8 mouse cellular contexts compared by ENCODE assay signal in the genomic region with DNA sequence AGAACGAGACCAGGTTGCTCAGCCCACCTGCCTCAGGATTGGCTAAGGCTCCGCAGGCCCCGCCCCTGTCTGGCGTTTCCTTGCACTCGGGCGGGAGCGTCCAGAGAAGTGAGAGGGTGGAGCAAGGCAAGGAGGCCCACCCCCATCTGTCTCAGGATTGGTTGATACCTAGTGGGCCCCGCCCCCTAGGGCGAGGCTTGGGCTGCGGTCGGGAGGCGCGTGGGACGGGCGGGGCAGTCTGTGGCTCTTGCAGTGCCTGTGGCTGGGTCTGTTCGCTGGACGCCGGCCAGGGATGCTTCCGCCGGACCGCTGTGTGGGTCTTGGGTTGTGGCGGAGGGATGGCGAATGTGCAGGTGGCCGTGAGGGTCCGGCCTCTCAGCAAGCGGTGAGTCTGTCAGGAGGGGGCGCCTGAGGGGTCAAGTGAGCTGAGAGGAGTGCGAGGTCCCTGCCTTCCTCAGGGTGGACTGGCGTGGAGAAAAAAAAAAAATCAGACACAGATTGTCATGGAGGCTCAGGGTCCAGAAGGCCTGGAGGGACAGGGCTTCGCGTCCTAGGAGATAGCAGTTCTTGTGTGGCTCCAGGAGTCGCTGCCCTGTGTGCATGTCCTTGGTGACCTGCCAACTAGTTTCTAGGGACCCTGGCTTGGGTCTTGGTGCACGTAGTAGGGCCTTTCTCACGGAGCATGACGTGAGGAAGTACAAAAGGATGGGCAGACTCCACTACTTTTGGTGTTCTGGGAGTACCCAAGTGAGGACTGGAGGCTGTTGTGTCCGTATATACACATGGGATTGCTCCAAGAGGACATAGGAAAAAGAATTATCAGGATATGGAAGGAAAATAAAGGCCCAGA. TPM values are rescaled to one million over a fixed set of nuclear protein-coding genes. Genes with fewer than 3 reads are reported as not detected.
DNase-seq lines count a peak whose midpoint lies in the region; ATAC-seq lines count a peak whose summit lies in the region.

A gene (plus strand): TSS at position 236 of the 850 bp plus-strand sequence.

- ATAC-seq in hematopoietic stem cell, adult 5-6 weeks (replicated peaks in 1 of 2; ENCODE audit: insufficient read depth in 1 of 2, low FRiP score in 2 of 2, low TSS enrichment in 1 of 2, low read depth in 1 of 2, poor library complexity in 2 of 2, severe bottlenecking in 2 of 2), result peak; percentile 96 to 98
- peak; percentile 99 for ATAC-seq in lung, embryonic 16.5 days (ENCODE audit: low read depth)

- 1% methylated on average over 36 of the region's 36 CpGs for WGBS in lung, embryonic 16.5 days

- no peaks in the 10 kb centered on the region for H3K9me3 ChIP-seq in lung, embryonic 16.5 days (ENCODE audit: control insufficient read depth, low read length)

- peak within 1 kb of the TSS; percentile 62 for H3K4me2 ChIP-seq in lung, embryonic 16.5 days (ENCODE audit: low read depth, low read length)

- H3K4me3 ChIP-seq in lung, embryonic 16.5 days (ENCODE audit: low read length), result peak within 1 kb of the TSS; percentile 69

- peak within 1 kb of the TSS; percentile 62 for H3K9ac ChIP-seq in lung, embryonic 16.5 days (ENCODE audit: low read length)

- no peaks in the 10 kb centered on the region for H3K27me3 ChIP-seq in lung, embryonic 16.5 days (ENCODE audit: control insufficient read depth, insufficient read depth, low read depth, low read length)

- H3K4me1 ChIP-seq in lung, embryonic 16.5 days (replicated peaks; ENCODE audit: control insufficient read depth, insufficient read depth, low read length), result no peaks in the 10 kb centered on the region; the same call in 1 of the 2 replicates

- H3K36me3 ChIP-seq in lung, embryonic 16.5 days (ENCODE audit: control insufficient read depth, insufficient read depth, low read length), result peaks cover 9% of the 10 kb centered on the region

- peak; percentile 94 for DNase-seq in MEL-GATA-1-ER (ENCODE audit: extremely low read depth, low read depth)
- DNase-seq in cerebellum, adult 8-10 months, result peak; percentile 97
- DNase-seq in forelimb bud, embryonic 11.5 days (ENCODE audit: low read depth, low spot score), result peak; percentile 98
- DNase-seq in layer of hippocampus, adult 9-10 months (ENCODE audit: low spot score), result peak; percentile 95
- peak; percentile 82 for DNase-seq in ovary, postnatal 10 days (ENCODE audit: low spot score)
- peak; percentile 96 to 98 for DNase-seq in thymus, postnatal 10 days (ENCODE audit: low spot score in 2 of 2)

- peak within 1 kb of the TSS; percentile 69 for H3K27ac ChIP-seq in lung, embryonic 16.5 days (ENCODE audit: low read length)

RNA-seq across cellular contexts. Expression of the gene that starts here (rescaled TPM):
- total RNA-seq in hematopoietic stem cell, adult 5-6 weeks (2017), result 1.8 and 3.1 TPM in 2 replicates
- polyA plus RNA-seq in lung, embryonic 16.5 days (2015; fragmentation: Nextera tagmentation; extraction: Ambion mirVana), result 10.3 and 14.6 TPM in 2 replicates

Comparison
In these comparisons a context has a peak if more than half of its experiments do, and no peak if none do; other contexts are left out.
1. Peak in every context shown above with its lines: DNase-seq, ATAC-seq, H3K4me3 ChIP-seq and H3K27ac ChIP-seq.